Mouse (Mus musculus): ENCODE data around the gene Gabarapl2.

- TF ChIP-seq CTCF (IDR thresholded peaks at IDR 0.05; ENCODE audit: low read depth) (no peak), EP300 (IDR thresholded peaks at IDR 0.05; ENCODE audit: low read depth) (no peak)
These were observed 28.5 kb downstream of the Gabarapl2 start for GRCm38 (mm10) chr8:111968991-111969390.

Data from heart, postnatal 0 days (tissue).